Mouse (Mus musculus) urinary bladder, adult 18-20 months (tissue): ENCODE measurements around the gene Olfr1205.

ENCODE experiments used
- DNase-seq, 2 experiments: peaks; one replicate each; pipeline ENCODE4 v3.0.0; 2022; ENCODE audit warnings: low spot score in 2 of 2, mixed read lengths in 2 of 2

Gene Olfr1205

GRCm38 (mm10) chr2:88829437-88829836 lies at the start of gene Olfr1205:
TSS of gene Olfr1205 (plus strand) at chr2:88829737.
- DNase-seq = no peak

GRCm38 (mm10) chr2:88792736-88793135 lies 36.8 kb upstream of the Olfr1205 start, which contains the start of gene Olfr1201:
TSS of gene Olfr1201 (plus strand) at chr2:88793036.
- no peak for DNase-seq

DNA sequence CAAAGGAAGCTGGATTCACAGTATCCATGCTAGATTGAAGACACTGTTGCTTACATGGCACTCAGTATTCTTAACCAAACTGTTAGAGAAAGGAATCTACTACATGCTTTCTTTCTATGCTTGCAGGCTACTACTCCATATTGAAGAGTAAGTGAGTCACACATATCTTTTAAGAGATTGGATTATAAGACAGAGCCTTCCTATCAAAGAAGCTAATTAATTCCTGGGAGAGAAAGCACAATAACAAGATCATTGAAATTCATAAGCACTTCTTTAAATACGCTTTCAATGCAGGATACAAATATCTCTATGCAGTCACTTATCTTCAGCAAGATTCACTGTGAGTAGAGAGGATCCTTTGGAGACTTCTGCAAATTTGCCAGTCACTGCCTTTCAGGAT lies 15.3 kb upstream of the Olfr1205 start, which contains the start of gene Olfr1202:
Olfr1202 (plus strand) TSS at position 301 of the 400 bp plus-strand sequence.
- DNase-seq = no peak

GRCm38 (mm10) chr2:88838477-88838876 lies 8.9 kb downstream of the Olfr1205 start:
- DNase-seq = no peak

DNA sequence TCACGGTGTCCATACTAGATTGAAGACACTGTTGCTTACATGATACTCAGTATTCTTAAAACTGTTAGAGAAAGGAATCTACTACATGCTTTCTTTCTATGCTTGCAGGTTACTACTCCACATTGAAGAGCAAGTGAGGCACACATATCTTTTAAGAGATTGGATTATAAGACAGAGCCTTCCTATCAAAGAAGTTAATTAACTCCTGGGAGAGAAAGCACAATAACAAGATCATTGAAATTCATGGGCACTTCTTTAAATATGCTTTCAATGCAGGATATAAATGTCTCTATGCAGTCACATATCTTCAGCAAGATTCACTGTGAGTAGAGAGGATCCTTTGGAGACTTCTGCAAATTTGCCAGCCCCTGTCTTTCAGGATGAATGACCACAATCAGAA lies 19.5 kb downstream of the Olfr1205 start, which contains the start of gene Olfr1204:
Olfr1204 (plus strand) TSS at position 301 of the 400 bp plus-strand sequence.
- DNase-seq = no peak

DNA sequence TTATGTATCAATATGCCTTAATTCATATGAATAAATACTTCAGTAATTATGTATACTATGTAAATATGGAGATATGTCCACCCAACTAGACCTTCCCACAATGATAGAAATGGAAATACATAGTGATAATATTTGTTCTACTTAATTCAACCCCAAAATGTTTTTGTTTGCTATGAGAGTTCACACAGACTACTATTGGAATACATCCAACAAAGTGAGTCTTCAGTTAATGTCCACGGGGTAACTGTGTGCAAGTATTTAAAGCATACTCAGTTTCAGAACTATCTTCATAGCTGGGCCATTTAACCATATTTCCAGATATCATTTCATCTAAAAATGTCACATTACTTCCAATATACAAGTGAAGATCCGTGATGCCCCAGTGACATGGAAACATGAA lies 33.4 kb downstream of the Olfr1205 start, which contains the start of gene Olfr1206:
Olfr1206 (plus strand) TSS at position 301 of the 400 bp plus-strand sequence.
- no peak for DNase-seq
